In genomic region chr7:93044359-93044758, GRCm38 (mm10) we compare ENCODE assay signal across 25 mouse cellular contexts. TPM values are rescaled to one million over a fixed set of nuclear protein-coding genes. Genes with fewer than 3 reads are reported as not detected.
A peak's percentile ranks its signal among the peaks of the same experiment; 100 is the strongest.
DNase-seq lines count a peak whose midpoint lies in the region; ATAC-seq and TF ChIP-seq lines count a peak whose summit lies in the region.
"Had no signal": no experiment of that assay in that cellular context is flagged by ENCODE, and none has a peak within 500 bp of the region (broad histone marks: within the 10 kb centered on the region; RNA-seq: fewer than 3 reads in every experiment).

No protein-coding gene starts in this region.

- H3K27ac ChIP-seq in hindbrain, embryonic 14.5 days: no peak overlapping the region
- H3K27ac ChIP-seq in neural tube, embryonic 15.5 days (replicated peaks): no peak overlapping the region
- H3K27ac ChIP-seq: embryonic facial prominence, embryonic 13.5 days; forebrain, embryonic 10.5 days; kidney, postnatal 0 days; limb, embryonic 12.5 days; midbrain, embryonic 10.5 days; midbrain, embryonic 15.5 days had no signal

- H3K4me1 ChIP-seq in lung, adult 2 months (ENCODE audit: control insufficient read depth, insufficient read depth, low read length): 0 out of 2 replicates have a peak, but pooled peaks cover 2% of the 10 kb centered on the region
- no peaks in the 10 kb centered on the region for H3K4me1 ChIP-seq in hindbrain, embryonic 14.5 days (replicated peaks; ENCODE audit: control insufficient read depth, insufficient read depth, low read length)
- H3K4me1 ChIP-seq in neural tube, embryonic 15.5 days: no peaks in the 10 kb centered on the region
- H3K4me1 ChIP-seq: embryonic facial prominence, embryonic 13.5 days; forebrain, embryonic 10.5 days; limb, embryonic 12.5 days; midbrain, embryonic 10.5 days; midbrain, embryonic 15.5 days had no signal

- H3K4me2 ChIP-seq in hindbrain, embryonic 14.5 days (replicated peaks): no peak overlapping the region
- no peak overlapping the region for H3K4me2 ChIP-seq in neural tube, embryonic 15.5 days
- H3K4me2 ChIP-seq: embryonic facial prominence, embryonic 13.5 days; limb, embryonic 12.5 days; midbrain, embryonic 15.5 days had no signal

- ATAC-seq in common myeloid progenitor, adult 5-6 weeks (replicated peaks; ENCODE audit: low read depth, poor library complexity, severe bottlenecking): peak; percentile 78
- ATAC-seq in hindbrain, embryonic 14.5 days (ENCODE audit: low FRiP score): peak; percentile 31; the same call in 1 of the 2 replicates
- no peak for ATAC-seq in neural tube, embryonic 15.5 days (ENCODE audit: low FRiP score)
- ATAC-seq: forebrain, embryonic 16.5 days; intestine, embryonic 16.5 days; lung, postnatal 0 days; midbrain, embryonic 15.5 days had no signal

- no peaks in the 10 kb centered on the region for H3K36me3 ChIP-seq in hindbrain, embryonic 14.5 days (replicated peaks; ENCODE audit: control insufficient read depth, insufficient read depth)
- H3K36me3 ChIP-seq in neural tube, embryonic 15.5 days: no peaks in the 10 kb centered on the region
- H3K36me3 ChIP-seq: embryonic facial prominence, embryonic 13.5 days; forebrain, embryonic 10.5 days; limb, embryonic 12.5 days; midbrain, embryonic 10.5 days; midbrain, embryonic 15.5 days had no signal

- no peak overlapping the region for H3K4me3 ChIP-seq in lung, adult 2 months (replicated peaks; ENCODE audit: extremely low read depth, low read depth, low read length)
- no peak overlapping the region for H3K4me3 ChIP-seq in hindbrain, embryonic 14.5 days (replicated peaks; ENCODE audit: low read length)
- no peak overlapping the region for H3K4me3 ChIP-seq in neural tube, embryonic 15.5 days (replicated peaks)
- H3K4me3 ChIP-seq: embryonic facial prominence, embryonic 13.5 days; forebrain, embryonic 10.5 days; limb, embryonic 12.5 days; midbrain, embryonic 10.5 days; midbrain, embryonic 15.5 days had no signal

- 9% methylated on average over 3 of the region's 3 CpGs for WGBS in lung, adult 2 months
- 47% methylated on average over 3 of the region's 3 CpGs for WGBS in hindbrain, embryonic 14.5 days
- WGBS in neural tube, embryonic 15.5 days: 57% methylated on average over 3 of the region's 3 CpGs

- no peaks in the 10 kb centered on the region for H3K9me3 ChIP-seq in hindbrain, embryonic 14.5 days (ENCODE audit: control insufficient read depth, low read length)
- H3K9me3 ChIP-seq in neural tube, embryonic 15.5 days (replicated peaks): no peaks in the 10 kb centered on the region
- H3K9me3 ChIP-seq: embryonic facial prominence, embryonic 13.5 days; forebrain, embryonic 10.5 days; limb, embryonic 12.5 days; midbrain, embryonic 10.5 days; midbrain, embryonic 15.5 days had no signal

- no peaks in the 10 kb centered on the region for H3K27me3 ChIP-seq in hindbrain, embryonic 14.5 days (ENCODE audit: control insufficient read depth, insufficient read depth, low read length)
- H3K27me3 ChIP-seq in neural tube, embryonic 15.5 days (replicated peaks): no peaks in the 10 kb centered on the region
- H3K27me3 ChIP-seq: embryonic facial prominence, embryonic 13.5 days; limb, embryonic 12.5 days; midbrain, embryonic 15.5 days had no signal

- peak; percentile 3 for DNase-seq in lung, postnatal 10 days
- DNase-seq in lung, adult 2 months: no peak
- DNase-seq in hindbrain, embryonic 14.5 days (ENCODE audit: low spot score): no peak
- DNase-seq in cerebellum, adult 8-10 months: no peak
- DNase-seq in left cerebral cortex, adult 11 months (ENCODE audit: low spot score): no peak
- DNase-seq: adrenal gland, adult 8-10 months; B cell, adult 2 months; cerebellum, adult 9-10 months; gastrocnemius, postnatal 10 days; heart, postnatal 14 days; kidney, adult 8-10 months; kidney, postnatal 4 days; right cerebral cortex, postnatal 4 days; thymus, postnatal 4 days had no signal

- no peak overlapping the region for H3K9ac ChIP-seq in hindbrain, embryonic 14.5 days
- no peak overlapping the region for H3K9ac ChIP-seq in neural tube, embryonic 15.5 days (replicated peaks)
- H3K9ac ChIP-seq: embryonic facial prominence, embryonic 13.5 days; limb, embryonic 12.5 days; midbrain, embryonic 15.5 days had no signal

- TF ChIP-seq CTCF in lung, adult 2 months (IDR thresholded peaks at IDR 0.05; ENCODE audit: insufficient read depth, low read length): no peak

- TF ChIP-seq POLR2A in lung, adult 2 months (IDR thresholded peaks at IDR 0.05; ENCODE audit: borderline replicate concordance, extremely low read depth, low read depth, low read length): no peak

RNA-seq across cellular contexts. Expression of gene Fam181b, which starts 35.3 kb away (rescaled TPM):
- polyA plus RNA-seq in lung, adult 2 months (2012; rRNA removed): 7.3 and 7.6 TPM in 2 replicates
- not detected in 2 replicates for total RNA-seq in common myeloid progenitor, adult 5-6 weeks (2017)
- polyA plus RNA-seq in hindbrain, embryonic 14.5 days (2014; fragmentation: Nextera tagmentation; extraction: Ambion mirVana): 53.0 and 56.4 TPM in 2 replicates
- 66.5 and 84.8 TPM in 2 replicates for polyA plus RNA-seq in neural tube, embryonic 15.5 days (2015; fragmentation: Nextera tagmentation; extraction: Ambion mirVana)
